Mouse (Mus musculus): ENCODE data around the gene Stn1.

Gene Stn1

DNA sequence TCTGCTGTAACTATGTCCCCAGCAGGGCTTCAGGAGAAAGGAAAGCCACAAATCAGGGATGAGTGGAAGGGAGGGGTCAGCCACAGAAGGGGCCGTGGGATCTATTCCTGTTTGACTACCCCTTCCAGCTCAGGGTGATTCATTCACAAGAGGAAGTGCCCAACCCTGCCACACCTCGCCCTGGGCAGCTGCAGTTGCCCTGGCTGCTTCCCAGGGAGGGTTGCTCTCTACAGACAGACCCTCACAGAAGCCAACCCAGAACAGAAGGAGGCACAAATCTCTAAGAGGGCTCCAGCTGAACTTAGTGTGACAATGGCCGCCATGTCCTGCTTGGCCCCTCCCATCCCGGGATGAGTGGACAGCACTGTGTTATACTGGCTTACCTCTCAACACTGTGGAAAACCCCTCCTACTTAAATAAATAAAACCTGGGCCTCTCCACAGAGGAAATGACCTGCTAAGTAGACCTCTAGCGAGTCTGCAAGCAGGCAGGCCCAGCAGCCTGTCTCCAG is 28.5 kb downstream of the Stn1 start:
- DNase-seq: no peak

DNA sequence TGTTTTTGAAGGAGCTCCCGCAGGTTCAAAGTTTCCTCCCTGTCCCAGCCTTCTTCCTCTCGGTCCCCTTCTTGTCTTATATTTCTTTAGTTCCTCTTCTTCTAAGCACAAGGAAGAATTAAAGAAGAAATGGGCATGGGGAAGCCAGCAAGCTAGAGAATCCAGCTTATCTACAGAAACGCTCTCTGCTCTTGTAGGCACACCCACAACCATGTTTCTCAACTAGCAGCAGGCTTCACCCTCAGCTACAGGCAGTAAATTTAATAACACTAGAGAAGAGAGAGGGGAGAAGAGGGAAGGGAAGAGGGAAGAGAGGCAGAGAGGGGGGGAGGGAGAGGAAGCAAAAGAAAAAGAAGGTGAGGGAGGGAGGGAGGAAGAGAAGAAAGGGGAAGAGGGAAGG is 29.1 kb downstream of the Stn1 start:
- DNase-seq: no peak

DNA sequence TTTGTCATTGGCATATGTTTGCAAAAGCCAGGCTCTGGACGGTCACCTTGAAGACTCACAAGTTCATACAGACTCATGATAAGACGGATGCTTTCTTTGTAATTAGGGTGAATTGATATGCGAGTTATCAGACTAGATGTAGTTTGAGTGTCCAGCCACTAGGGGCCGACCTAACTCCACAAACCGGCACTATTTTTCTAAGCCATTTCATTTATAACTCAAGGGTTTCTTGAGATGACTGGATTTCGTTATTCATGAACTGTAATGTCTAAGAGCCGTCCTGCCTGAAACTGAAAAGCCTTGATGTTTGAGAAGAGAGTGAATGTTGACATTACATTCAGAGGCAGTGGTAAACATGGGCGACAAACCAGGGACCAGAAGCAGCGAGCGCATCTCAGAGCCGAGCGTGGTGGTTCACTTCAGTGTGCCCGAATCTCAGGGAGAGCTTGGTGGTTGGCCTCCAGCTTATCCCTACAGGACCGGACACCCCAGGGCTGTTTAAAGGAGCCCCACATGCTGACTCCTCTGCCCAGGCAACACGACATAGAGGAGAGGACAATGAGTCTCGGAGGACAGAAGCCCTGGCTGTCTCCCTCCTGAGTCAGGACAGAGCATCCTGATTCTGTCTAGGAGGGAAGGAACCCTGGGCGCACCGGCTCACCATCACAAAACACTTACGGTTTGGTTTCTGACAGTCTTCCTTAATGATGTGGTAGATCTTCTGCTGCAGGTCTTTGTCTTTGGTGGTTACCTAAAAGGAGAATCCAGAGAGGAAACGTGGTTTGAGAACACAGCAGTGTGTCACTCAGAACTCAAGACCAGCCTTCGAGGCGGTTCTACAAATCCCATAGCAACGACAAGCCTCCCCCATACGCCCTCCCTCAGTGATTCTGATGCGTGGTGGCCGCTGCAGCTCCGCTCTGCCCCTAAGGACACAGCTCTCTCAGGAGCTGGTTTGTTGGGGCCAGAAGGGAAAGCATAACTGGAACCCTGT is 29.9 kb downstream of the Stn1 start:
- peak; percentile 63 for DNase-seq

DNA sequence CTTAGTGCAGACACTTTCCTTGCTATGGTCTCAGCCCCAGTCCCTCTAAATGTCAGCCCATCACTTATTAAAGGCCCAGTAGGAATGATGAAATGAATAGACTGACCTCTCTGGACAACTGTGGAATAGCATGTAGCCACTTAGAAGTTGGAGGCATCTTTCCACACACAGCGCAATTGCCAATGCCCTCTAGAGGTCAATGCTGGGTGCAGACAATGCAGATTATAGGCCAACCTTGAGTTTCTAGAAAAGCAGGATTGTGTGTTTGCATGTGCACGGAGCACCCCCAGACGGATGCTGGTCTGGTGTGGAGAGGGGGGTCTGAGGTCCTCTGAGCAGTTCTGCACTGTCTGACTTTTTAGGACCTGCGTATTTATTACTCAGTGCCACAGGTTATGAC is 33.7 kb downstream of the Stn1 start:
- DNase-seq: no peak

DNA sequence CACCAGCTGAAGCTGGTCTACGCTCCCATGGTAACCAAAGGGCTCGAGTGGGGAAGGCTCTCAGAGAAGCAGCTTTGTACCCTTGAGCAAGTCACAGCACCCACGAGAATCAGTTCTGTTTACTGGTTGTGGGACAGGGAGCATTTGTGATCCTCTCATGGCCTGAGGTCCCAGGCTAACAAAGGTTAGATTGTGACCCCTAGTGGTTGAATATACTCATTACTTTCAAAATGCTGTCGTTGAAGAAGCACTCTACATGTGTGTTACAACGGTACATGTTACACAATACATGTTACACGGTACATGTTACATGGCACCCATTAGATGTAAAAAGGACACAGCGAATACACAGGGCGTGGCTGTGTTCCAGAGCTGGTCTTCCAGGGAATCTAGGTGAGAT is 34.7 kb downstream of the Stn1 start:
- DNase-seq: no peak

DNA sequence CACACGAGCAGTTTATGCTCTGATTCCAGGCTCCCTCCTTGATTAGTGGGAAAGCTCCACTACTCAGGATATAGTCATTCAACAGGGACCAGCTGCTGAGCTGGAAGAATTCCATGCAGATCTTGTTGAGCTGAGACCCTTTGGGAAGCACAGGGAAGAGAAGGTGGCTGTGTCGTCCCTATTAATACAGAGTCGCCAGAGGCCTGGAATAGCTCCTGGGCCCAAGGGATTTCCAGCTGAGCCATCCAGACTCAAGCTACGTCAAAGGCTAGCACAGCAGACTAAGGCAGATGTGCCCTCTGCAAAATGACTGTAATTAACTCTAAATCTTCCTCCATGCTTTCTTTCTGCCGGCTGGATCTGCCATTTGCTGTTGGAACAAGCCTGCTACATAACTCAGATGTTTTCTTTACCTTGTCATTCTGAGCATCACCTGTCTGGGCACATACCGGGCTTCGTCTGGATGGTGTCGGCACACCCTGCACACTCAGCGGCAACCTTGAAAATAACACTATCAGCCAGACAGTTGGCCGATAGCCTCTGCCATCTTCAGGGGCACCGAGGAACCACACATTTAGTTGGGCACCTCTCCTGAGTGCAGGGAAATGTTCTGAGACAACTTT is 36.8 kb downstream of the Stn1 start:
- no peak for DNase-seq

DNA sequence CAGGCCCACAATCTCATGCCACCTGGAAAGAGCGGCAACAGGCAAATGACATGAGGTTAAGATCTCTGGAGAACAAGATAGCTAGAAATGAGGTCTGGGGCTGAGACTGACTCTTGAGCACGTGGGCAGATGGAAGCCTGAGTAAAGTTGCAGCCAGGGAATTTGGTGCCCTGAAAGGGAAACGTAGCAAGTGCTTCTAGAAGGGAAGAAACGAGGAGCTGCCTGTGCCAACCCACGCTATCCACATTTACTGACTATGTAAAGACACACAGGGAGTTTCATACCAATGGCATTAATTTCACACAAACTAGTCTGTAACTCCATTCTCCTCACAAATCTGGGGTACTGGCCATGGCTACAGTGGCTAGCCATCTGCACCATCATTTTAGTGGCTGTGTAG is 37.5 kb downstream of the Stn1 start:
- DNase-seq: no peak

DNA sequence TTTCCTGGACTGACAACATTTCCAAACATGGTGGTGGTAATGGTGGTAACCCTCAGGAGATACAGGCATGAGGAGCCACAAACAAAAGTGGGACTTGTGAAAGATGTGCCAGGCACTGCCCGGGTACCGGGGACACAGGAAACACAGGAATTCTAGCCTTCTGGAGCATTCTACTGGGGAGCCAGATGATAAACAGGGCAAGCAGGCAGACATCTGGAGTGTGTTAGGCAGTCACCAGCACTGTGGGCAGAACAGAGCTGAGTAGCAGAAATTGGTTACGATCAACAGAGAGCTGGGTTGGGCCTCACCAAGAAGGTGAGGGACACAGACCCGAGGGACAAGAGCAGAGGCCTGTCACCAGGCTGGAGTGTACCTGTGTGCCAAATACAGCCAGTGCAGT is 38.4 kb downstream of the Stn1 start:
- no peak for DNase-seq

DNA sequence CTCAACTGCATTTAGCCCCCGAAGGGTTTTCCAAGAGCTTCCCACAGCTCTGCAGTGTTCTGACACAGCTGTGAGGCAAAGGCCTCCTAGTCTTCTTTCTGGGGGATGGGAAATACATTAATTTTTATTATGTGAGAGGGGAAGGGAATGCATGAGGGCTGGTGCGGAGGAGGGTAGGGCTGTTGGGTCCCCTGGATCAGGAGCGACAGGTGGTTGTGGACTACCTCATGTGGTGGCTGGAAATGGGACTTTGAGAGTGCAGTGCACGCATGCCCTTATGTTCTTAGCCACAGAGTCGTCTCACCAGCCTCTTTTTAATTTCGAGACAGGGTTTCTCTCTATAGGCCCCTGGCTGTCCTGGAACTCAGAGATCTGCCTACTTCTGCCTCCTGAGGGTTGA is 39.6 kb downstream of the Stn1 start:
- no peak for DNase-seq

DNA sequence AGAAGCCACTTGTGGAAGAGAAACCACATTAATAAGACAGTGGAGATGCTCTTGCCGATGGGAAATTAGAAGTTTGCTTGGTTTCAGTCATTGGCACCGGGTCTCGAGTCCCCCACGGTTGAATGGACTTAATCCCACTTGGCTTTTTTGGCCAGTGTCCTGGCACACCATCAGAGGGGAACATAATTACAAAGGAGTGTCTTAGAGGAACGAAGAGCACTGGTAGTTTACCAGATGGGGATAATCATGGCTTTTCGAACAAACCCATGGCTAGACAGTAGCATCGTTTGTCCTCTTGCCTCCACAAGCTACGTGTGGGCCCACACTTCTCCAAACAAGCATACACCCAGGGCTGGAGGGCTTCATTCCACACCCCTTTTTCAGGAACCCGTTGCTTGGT is 40.0 kb downstream of the Stn1 start:
- no peak for DNase-seq

DNA sequence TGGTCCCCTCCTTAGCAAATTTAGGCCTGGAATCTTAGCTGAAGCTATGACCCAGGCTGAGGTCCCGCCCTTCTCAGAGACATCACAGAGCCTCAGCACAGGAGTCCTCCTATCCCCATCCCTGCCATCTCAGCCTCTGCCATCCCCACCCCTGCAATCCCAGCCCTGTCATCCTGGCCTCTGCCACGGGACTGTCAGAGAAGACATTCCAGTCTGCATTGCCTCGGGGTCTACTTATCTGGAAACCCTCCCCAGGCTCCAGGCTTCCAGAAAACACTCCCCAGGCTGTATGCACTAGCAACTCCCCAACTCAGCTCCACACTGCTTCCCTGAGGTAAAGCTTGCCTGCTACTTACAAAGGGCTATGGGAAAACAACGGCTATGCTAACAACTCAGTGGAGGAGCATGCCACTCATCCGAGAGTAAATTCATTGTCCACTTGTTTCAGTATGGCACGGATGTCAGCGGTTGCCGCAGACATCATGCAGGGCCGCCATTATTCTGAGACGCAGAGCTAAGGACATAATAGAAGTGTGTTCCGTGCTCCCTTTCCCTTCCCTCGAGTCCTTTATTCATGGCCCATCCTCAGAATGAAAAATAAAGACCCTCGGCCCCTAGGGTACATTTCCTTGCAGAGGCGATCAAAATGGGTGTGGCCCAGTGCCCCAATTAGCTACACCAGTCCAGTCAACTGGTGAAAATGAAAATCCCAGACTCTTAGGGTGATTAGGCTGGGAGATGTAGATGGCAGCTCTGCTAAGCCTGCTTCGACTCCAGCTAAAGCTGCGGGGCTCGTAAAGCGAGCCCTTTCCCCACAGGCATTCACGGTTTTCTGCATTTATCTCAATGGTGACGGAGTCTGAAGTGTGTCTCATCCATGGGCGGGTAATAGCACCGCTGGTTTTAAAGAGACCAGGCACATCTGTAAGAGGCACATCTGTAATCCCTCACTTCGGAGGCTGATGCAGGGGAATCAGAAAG is 44.0 kb downstream of the Stn1 start:
- DNase-seq: no peak

DNA sequence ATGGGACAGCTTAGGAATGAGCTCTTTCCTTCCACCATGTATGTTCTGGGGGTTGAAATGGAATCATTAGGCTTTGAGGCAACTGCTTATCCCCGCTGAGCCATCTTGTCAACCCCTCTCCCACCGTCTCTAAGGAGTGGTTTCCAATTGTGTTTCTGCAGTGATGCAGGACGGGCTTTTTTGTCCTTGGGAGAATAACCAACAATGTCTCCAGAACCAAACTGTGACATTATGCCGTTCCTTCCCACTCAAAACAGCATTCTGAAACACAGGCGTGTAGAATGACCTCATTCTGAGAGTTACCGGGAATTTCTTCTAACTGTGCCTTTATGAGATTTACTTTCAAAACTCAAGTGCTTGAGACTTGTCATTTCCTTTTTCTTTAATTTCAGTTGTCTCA is 44.9 kb downstream of the Stn1 start:
- DNase-seq: no peak

DNA sequence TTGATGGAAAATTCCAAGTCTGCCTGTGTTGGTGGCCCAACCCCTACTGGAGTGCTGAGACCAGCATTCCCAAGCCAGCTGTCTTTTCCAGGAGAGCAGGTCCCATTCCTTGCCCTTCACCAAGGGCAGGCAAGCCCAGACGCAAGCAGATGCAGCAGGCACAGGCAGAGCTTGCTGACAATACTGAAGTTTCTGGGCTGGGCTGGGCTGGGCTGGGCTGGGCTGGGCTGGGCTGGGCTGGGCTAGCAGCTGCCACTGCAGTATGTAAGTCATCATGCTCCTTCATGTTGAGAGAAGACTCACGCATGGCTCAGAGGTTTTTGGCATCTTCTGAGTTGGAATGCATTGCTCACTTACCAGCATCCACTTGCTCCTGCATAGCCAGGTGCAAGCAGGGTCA is 45.5 kb downstream of the Stn1 start:
- no peak for DNase-seq

DNA sequence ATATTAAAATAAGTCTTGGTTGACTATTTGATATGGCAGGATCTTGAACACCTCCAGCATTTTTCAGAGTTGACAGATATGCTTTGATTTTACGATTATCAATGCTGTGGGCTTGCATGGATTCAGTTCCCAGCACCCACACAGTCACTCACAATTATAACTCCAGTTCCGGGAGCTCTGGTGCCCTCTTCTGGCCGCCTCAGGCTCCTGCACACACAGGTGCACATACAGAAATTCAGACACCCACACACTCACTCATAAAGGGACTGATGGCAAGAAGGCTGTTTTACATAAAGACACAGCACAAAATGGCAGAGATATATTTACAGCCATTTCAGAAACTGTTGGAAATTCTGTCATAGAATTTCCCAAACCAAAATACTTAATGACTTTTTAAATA is 48.1 kb downstream of the Stn1 start:
- no peak for DNase-seq

DNA sequence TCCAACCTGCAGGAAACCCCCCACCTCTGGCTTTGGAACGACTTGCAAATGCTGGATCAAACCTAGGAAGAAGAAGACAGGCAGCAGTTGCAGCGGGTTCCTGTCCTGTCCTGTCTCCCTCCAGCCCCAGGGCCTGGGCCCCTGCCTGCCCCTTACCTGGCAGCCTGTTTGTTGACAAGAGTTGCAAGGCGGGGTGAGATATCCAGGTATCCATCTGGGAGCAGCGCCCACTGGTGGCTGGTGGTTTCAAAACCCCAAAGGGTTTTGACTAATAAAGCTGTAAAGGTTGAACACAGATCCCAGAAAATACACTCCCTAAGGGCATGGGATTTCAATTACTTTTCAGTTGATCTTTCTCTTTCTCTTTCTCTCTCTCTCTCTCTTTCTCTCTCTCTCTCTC is 49.1 kb downstream of the Stn1 start:
- DNase-seq: no peak

DNA sequence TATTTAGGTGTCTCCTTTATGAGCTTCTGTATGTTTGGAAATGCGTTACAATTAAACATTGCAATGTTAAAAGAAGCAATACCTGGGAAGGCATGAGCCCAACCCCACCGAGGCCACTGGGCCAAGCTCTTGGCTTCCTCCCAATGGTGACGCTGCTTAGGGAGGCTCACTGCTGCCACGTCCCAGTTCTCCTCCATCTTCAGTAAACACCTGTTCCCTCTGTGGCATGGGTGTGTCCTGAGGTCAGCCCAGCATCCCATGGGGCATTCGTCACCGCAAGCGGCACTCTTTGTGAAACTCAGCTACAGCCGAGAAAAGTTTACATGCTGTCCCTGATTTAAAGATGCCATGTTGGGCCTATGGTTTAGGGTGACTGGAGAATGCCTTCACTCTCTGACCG is 49.7 kb downstream of the Stn1 start:
- no peak for DNase-seq

DNA sequence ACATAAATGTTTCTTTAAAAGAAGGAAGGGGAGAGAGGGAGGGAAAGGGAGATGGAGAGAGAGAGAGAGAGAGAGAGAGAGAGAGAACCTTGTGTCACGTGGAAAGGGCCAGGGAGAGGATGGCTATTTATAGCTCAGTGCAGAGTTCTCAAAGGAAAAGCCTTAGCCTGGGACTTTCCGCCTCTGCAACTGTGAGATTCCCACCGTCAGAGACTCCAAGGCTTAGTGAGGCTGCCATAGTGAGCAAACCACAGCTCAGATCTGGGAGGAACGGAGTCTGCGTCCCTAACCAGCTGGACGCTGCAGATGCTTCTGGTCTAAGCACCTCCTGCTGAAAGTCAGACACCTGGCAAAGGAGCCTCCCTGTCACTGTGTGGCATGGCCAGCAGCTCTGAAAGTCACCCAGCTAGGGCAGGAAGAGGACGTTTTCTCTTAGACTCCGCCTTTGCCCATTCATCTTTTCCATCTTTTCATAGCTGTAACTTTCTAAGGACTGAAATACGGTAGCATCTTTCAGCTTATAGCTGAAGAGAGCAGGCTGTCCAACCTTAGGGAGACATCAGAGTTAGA is 51.2 kb downstream of the Stn1 start:
- DNase-seq: no peak

DNA sequence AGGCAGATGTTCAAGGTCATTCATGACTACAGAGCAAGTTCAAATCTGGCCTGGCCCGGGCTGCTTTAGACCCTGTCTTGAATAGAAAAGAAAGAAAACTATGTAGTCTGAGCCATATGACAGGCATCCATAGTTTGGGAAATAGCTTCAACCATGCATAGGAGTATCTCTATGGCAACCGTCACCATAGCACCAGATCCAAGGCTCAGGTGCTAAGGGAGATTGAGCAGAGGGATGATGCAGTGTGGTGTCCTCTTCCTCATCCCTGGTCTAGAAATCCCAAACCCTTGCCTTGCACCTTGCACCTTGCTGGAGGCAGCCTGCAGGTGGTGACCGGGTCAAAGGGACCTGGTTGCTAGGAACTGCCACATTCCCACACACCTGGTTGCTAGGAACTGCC is 53.2 kb downstream of the Stn1 start:
- DNase-seq: peak; percentile 47

DNA sequence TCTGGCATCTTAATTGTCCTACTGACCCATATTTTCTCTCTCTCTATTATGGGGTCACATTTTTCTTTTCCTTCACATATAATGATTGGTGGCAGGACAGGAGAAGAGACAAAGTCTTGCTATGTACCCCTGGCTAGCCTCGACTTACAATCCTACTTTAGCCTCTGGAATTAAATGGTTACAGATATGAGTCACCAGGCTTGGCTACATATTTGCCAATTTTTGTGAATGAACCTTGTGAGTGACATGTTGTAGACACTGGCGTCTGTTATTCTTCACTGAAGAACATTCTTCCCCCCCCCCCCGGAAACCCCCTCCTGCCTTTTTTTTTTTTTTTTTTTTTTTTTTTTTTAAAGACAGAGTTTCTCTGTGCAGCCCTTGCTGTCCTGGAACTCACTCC is 54.0 kb downstream of the Stn1 start:
- no peak for DNase-seq

DNA sequence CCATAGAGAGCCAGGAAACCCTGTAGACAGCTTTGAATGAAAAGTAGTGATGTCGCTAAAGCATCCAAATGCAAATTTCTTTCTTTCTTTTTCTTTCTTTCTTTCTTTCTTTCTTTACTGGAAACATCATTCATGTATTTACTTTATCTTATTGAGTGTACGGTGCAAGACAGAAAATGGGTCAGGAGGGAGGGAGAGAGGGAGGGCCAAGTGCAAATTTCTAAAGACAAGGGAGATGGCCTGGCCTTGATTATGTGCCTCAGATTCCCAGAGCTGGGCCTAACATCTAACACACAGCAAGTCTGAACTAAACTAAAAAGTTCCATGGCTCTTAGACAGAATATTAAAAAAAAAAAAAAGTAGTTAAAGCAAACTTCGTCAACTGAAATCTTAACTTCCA is 63.9 kb downstream of the Stn1 start:
- no peak for DNase-seq

DNA sequence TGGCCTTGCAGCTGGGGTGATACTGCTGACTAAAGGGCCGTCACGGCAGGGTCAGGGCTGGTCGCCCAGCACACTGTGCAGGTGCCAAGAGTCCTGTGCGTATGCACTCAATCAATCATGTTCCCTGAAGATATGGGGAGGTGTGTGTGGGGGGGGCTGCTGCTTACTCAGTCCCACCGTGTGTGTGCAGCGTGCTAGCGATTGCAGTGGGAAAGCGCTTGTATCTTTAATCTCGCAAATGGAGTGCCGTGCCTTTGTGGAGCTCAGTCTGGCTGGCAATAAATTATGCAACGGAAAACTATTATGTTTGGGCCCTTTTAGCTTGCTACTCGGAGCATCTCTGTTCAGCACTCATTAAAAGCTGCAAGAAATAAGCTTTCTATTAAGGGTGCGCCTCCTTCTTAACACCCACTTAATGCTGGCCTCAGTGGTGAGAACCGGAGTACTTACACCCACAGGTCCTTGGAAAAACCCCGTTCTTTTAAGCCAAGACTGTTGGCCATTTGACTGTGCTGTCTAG is 64.4 kb downstream of the Stn1 start:
- DNase-seq: no peak

DNA sequence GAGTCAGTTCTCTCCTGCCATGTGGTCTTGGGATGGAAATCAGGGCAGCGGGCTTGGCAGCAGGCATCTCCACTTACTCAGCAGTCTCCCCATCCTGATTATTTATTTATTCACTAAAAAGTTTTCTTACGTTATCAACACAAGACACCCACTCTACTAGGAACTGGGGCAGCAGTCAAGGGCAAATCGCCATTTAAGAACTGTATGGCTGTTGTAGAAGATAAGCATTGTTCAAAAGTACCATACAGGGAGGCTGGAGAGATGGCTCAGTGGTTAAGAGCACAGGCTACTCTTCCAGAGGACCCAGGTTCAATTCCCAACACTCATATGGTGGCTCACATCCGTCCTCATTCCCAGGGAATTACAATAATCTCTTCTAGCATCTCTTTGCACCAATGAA is 65.5 kb downstream of the Stn1 start:
- no peak for DNase-seq

DNA sequence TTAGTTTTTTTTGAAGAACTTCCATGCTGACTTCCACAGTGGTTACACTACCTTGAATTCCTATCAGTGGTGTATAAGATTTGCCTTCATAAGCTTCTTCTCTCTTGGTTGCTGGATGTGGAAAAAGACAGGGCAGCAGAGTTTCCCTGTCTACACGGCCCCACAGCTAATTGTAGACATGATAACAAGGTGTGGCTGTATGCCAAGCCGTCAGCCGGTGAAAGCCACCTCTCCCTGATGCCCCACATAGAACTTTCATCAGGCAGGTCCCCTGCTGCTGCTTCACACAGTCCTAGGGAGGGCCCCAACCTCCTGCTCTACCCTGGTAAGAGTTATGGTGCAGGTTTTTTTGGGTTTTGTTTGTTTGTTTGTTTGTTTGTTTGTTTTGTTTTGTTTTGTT is 68.6 kb downstream of the Stn1 start:
- DNase-seq: no peak
